Mouse (Mus musculus): Measurements from ENCODE around the gene Rapgef4. TPM values are rescaled to one million over a fixed set of nuclear protein-coding genes. Genes with fewer than 3 reads are reported as not detected.

Rapgef4 gene
- polyA plus RNA-seq, 1 experiment = not detected

- no peaks in the 10 kb centered on the region for H3K27me3 ChIP-seq (ENCODE audit: control insufficient read depth)
- H3K4me3 ChIP-seq (replicated peaks) = no peak overlapping the region
- TF ChIP-seq GATA1 (IDR thresholded peaks at IDR 0.05; ENCODE audit: low read length) = no peak
- TF ChIP-seq TAL1 (IDR thresholded peaks at IDR 0.05; ENCODE audit: low read length) = no peak
- no peaks in the 10 kb centered on the region for H3K36me3 ChIP-seq (ENCODE audit: control insufficient read depth)
- H3K9me3 ChIP-seq (ENCODE audit: control insufficient read depth, low read length) = no peaks in the 10 kb centered on the region
- H3K4me1 ChIP-seq (ENCODE audit: control insufficient read depth) = peaks cover 2% of the 10 kb centered on the region; the same call in 1 of the 2 replicates
Observed at GRCm38 (mm10) chr2:72170546-72170945, 189.5 kb downstream of the Rapgef4 start.

- Histone ChIP-seq H3K27me3 (ENCODE audit: control insufficient read depth) (no peaks in the 10 kb centered on the region), H3K9me3 (ENCODE audit: control insufficient read depth, low read length) (no peaks in the 10 kb centered on the region)
Observed at GRCm38 (mm10) chr2:72171204-72171603, 190.2 kb downstream of the Rapgef4 start.

GRCm38 (mm10) chr2:72173010-72173409 lies 192.0 kb downstream of the Rapgef4 start:
- no peaks in the 10 kb centered on the region for H3K9me3 ChIP-seq (ENCODE audit: control insufficient read depth, low read length)
- no peaks in the 10 kb centered on the region for H3K27me3 ChIP-seq (ENCODE audit: control insufficient read depth)
- H3K4me3 ChIP-seq (replicated peaks) = no peak overlapping the region
- H3K4me1 ChIP-seq (ENCODE audit: control insufficient read depth) = peaks cover 2% of the 10 kb centered on the region; the same call in 1 of the 2 replicates
- no peaks in the 10 kb centered on the region for H3K36me3 ChIP-seq (ENCODE audit: control insufficient read depth)
- no peak for TF ChIP-seq GATA1 (IDR thresholded peaks at IDR 0.05; ENCODE audit: low read length)
- TF ChIP-seq TAL1 (IDR thresholded peaks at IDR 0.05; ENCODE audit: low read length) = no peak

More at GRCm38 (mm10) chr2:72171204-72171603, 190.2 kb downstream of the Rapgef4 start:
- no peak for TF ChIP-seq GATA1 (IDR thresholded peaks at IDR 0.05; ENCODE audit: low read length)
- no peak for TF ChIP-seq TAL1 (IDR thresholded peaks at IDR 0.05; ENCODE audit: low read length)
- Histone ChIP-seq H3K4me1 (ENCODE audit: control insufficient read depth) (peaks cover 2% of the 10 kb centered on the region; the same call in 1 of the 2 replicates), H3K4me3 (replicated peaks) (no peak overlapping the region), H3K36me3 (ENCODE audit: control insufficient read depth) (no peaks in the 10 kb centered on the region)

GRCm38 (mm10) chr2:72173844-72174243 lies 192.8 kb downstream of the Rapgef4 start:
- H3K36me3 ChIP-seq (ENCODE audit: control insufficient read depth) = no peaks in the 10 kb centered on the region
- no peak overlapping the region for H3K4me3 ChIP-seq (replicated peaks)
- H3K27me3 ChIP-seq (ENCODE audit: control insufficient read depth) = no peaks in the 10 kb centered on the region
- H3K4me1 ChIP-seq (ENCODE audit: control insufficient read depth) = peaks cover 2% of the 10 kb centered on the region; the same call in 1 of the 2 replicates
- TF ChIP-seq TAL1 (IDR thresholded peaks at IDR 0.05; ENCODE audit: low read length) (no peak), GATA1 (IDR thresholded peaks at IDR 0.05; ENCODE audit: low read length) (no peak)
- no peaks in the 10 kb centered on the region for H3K9me3 ChIP-seq (ENCODE audit: control insufficient read depth, low read length)

- Histone ChIP-seq H3K27me3 (ENCODE audit: control insufficient read depth) (no peaks in the 10 kb centered on the region), H3K4me3 (replicated peaks) (no peak overlapping the region), H3K36me3 (ENCODE audit: control insufficient read depth) (no peaks in the 10 kb centered on the region), H3K4me1 (ENCODE audit: control insufficient read depth) (peaks cover under 1% of the 10 kb centered on the region; the same call in 1 of the 2 replicates), H3K9me3 (ENCODE audit: control insufficient read depth, low read length) (no peaks in the 10 kb centered on the region)
- TF ChIP-seq TAL1 (IDR thresholded peaks at IDR 0.05; ENCODE audit: low read length) = no peak
- TF ChIP-seq GATA1 (IDR thresholded peaks at IDR 0.05; ENCODE audit: low read length) = no peak
Observed at GRCm38 (mm10) chr2:72175536-72175935, 194.5 kb downstream of the Rapgef4 start.

GRCm38 (mm10) chr2:72175971-72176370 lies 194.9 kb downstream of the Rapgef4 start:
- TF ChIP-seq TAL1 (IDR thresholded peaks at IDR 0.05; ENCODE audit: low read length) (no peak), GATA1 (IDR thresholded peaks at IDR 0.05; ENCODE audit: low read length) (no peak)
- H3K36me3 ChIP-seq (ENCODE audit: control insufficient read depth) = no peaks in the 10 kb centered on the region
- no peak overlapping the region for H3K4me3 ChIP-seq (replicated peaks)
- H3K27me3 ChIP-seq (ENCODE audit: control insufficient read depth) = no peaks in the 10 kb centered on the region
- no peaks in the 10 kb centered on the region; the same call in 1 of the 2 replicates for H3K4me1 ChIP-seq (ENCODE audit: control insufficient read depth)
- no peaks in the 10 kb centered on the region for H3K9me3 ChIP-seq (ENCODE audit: control insufficient read depth, low read length)

GRCm38 (mm10) chr2:72177214-72178023 lies 196.4 kb downstream of the Rapgef4 start:
- TF ChIP-seq GATA1 (IDR thresholded peaks at IDR 0.05; ENCODE audit: low read length) (no peak), TAL1 (IDR thresholded peaks at IDR 0.05; ENCODE audit: low read length) (no peak)
- Histone ChIP-seq H3K27me3 (ENCODE audit: control insufficient read depth) (no peaks in the 10 kb centered on the region), H3K36me3 (ENCODE audit: control insufficient read depth) (no peaks in the 10 kb centered on the region), H3K4me1 (ENCODE audit: control insufficient read depth) (no peaks in the 10 kb centered on the region), H3K4me3 (replicated peaks) (no peak overlapping the region), H3K9me3 (ENCODE audit: control insufficient read depth, low read length) (no peaks in the 10 kb centered on the region)

- TF ChIP-seq GATA1 (IDR thresholded peaks at IDR 0.05; ENCODE audit: low read length) (no peak), TAL1 (IDR thresholded peaks at IDR 0.05; ENCODE audit: low read length) (no peak)
- no peaks in the 10 kb centered on the region for H3K27me3 ChIP-seq (ENCODE audit: control insufficient read depth)
- no peaks in the 10 kb centered on the region for H3K4me1 ChIP-seq (ENCODE audit: control insufficient read depth)
- no peaks in the 10 kb centered on the region for H3K36me3 ChIP-seq (ENCODE audit: control insufficient read depth)
- H3K4me3 ChIP-seq (replicated peaks) = no peak overlapping the region
- no peaks in the 10 kb centered on the region for H3K9me3 ChIP-seq (ENCODE audit: control insufficient read depth, low read length)
Observed at GRCm38 (mm10) chr2:72178025-72178424, 197.0 kb downstream of the Rapgef4 start.

GRCm38 (mm10) chr2:72178515-72178914 lies 197.5 kb downstream of the Rapgef4 start:
- Histone ChIP-seq H3K4me3 (replicated peaks) (no peak overlapping the region), H3K36me3 (ENCODE audit: control insufficient read depth) (no peaks in the 10 kb centered on the region)
- no peak for TF ChIP-seq TAL1 (IDR thresholded peaks at IDR 0.05; ENCODE audit: low read length)
- TF ChIP-seq GATA1 (IDR thresholded peaks at IDR 0.05; ENCODE audit: low read length) = no peak

More at GRCm38 (mm10) chr2:72178515-72178914, 197.5 kb downstream of the Rapgef4 start:
- Histone ChIP-seq H3K27me3 (ENCODE audit: control insufficient read depth) (no peaks in the 10 kb centered on the region), H3K4me1 (ENCODE audit: control insufficient read depth) (no peaks in the 10 kb centered on the region), H3K9me3 (ENCODE audit: control insufficient read depth, low read length) (no peaks in the 10 kb centered on the region)
